Mouse (Mus musculus): ENCODE measurements around the gene Hspa8.
A peak's percentile ranks its signal among the peaks of the same experiment; 100 is the strongest.

Gene Hspa8

DNA sequence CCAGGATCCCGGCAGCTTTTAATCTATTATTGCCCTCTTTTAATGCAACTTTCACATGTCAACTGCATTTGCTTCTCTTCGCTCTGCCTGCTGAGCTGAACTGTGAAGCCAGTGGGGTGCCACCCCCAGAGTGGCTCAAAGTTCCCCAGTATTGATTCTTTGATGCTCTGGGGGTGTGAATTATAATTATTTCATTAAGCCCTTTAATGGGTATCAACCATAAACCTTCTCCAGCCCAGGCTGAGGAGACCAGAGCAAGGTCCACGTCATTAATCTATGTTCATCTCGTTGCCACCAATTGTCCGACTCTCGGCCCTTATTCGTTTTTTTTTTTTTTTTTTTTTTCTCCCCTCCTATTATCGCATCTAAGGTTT is 8.1 kb downstream of the Hspa8 start:
- DNase-seq (ENCODE audit: low spot score), result no peak

DNA sequence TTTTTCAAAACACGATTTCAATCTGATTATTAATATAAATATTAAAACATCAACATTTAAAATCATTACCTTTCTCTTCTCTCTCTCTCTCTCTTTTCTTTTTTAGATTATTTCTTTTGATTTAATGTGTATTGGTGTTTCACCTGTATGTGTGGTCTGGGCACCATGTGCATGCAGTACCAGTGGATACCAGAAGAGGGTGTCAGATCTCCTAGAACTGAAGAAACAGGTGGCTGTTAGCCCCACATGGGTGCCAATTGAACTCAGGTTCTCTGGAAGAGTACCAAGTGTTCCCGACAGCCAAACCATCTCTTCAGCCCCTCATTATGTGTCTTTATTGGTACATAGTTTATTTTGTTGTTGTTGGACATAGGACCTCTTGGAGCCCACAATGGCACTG is 11.1 kb downstream of the Hspa8 start:
- no peak for DNase-seq (ENCODE audit: low spot score)

DNA sequence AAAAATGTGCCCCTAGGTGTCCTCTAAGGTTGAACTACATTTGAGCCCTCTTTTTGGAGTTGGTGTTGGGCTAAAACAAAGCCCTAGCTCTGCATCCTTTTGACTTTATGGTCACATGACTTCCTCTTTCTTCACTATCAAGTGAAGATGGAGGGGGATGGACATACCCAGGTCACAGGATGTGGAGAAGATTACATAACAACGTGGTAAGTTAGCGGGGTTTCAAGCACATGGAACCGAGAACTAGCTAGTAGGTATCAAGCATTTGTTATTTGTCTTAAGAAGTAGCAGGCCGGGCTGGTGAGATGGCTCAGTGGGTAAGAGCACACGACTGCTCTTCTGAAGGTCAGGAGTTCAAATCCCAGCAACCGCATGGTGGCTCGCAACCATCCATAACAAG is 13.3 kb downstream of the Hspa8 start:
- DNase-seq (ENCODE audit: low spot score), result no peak

DNA sequence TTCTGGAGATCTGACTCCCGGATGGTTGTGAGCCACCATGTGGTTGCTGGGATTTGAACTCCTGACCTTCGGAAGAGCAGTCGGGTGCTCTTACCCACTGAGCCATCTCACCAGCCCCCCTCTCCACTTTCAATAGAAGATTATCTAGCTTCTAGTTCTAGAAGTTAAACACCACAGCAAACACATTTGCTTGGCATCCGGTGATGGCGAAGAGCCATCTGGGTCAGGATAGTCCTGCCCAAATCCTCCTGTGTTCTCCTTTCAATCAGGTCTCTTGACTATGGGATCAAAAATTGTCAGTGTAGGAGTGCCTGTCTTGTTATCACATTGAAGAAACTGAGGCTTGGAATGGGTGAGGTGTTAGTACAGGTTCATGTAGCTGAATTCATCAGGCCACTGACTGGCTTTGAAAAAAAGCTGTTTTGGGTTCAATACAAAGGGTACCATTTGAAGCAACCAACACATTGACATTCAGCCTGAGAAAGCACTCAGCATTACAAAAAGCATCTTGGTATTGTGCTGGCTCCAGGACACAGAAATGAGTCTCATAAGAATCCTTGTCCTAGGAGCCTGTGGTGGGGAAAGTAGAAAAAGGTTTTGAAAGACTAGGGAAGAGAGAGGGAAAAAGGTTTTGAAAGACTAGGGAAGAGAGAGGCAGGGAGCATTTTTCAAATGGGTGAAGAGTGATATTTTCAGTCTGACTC is 16.7 kb downstream of the Hspa8 start:
- no peak for DNase-seq (ENCODE audit: low spot score)

DNA sequence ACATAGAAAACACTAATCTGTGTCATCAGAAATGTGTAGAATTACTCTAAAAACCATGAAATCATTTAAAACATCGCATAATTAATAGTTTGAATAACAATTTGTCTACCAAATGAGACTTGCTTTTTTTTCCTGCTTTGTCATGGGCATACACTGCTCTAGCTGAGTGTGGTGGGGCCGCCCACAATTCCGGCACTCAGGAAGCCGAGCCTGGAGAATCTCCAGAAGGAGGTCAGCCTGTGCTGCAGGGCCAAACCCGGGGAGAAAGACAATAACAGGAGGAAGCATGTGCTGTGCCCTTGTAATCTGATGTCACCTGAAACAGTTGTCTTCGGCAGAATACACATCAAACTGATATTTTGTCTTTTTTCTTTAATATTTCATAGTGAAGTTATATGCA is 24.8 kb downstream of the Hspa8 start:
- DNase-seq (ENCODE audit: low spot score), result no peak

DNA sequence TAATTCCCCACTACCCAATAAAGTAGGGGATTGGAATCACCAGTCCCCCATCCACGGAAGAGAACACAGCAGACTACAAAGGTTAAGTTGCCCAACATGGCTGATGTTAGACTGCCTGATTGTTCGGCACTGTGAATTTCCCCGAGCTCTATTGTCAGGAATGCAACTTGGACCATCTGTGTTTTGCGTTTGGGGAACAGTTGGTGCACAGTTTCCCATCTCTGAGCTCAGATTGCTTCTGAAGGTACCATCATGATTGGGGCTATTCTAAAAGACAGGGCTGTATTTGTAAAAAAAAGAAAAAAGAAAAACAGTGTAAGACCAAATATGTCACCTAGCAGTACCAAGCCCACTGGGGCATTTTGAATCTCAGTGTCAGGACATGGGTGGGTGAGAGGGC is 26.6 kb downstream of the Hspa8 start:
- DNase-seq (ENCODE audit: low spot score), result no peak

DNA sequence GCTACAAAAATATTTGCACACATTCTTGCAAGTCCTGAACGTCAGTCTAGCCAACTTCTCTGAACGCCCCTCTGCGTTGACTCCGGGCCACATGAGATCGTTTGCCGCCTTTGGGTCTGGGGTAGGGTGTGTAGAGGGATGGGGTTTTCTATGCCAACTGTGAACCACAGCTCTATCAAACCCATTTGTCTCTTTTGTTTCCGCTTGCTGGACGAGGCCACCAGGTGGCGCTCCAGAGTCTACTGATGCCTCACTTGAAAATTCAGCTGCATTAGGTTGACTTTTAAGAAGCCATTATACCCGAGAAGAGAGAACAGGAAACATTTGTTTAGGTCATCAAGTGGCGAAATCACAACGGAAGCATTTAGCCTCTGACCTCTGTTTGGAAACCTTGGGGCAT is 33.8 kb downstream of the Hspa8 start:
- peak; percentile 18 for DNase-seq (ENCODE audit: low spot score)

DNA sequence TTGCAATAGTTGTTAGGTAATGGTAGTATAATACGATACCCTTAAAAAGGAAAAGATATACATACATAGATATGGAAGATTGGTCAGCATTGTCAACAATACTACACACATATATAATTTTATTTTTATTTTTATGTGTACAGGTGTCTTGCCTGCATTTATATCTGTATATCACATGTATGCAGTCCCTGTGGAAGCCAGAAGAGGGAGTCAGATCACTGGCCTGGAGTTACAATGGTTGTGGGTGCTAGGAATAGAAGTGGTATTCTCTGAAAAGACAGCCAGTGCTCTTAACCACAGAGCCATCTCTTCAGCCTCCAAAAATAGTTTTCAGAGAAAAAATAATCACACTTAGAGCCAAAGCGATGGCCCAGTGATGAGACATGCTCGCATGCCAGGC is 35.9 kb downstream of the Hspa8 start:
- no peak for DNase-seq (ENCODE audit: low spot score)

DNA sequence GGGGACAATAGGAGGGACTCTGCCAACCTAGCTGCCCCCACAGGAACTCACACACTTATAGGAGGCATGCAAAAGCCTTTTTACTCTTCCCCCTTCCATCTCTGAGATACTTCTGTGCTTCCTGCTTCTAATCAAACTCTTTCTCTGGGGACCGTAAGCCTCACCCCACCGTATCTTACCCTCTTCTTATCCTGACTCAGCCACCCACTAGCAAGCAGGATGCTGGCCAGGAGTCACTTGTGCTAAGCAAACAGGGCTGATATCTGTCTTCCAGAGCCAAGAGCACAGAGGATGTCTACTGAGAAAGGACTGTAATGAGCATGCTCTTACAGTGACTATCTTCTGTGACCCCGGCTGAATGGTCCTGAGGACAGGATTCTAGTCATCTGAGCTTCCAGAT is 38.9 kb downstream of the Hspa8 start:
- no peak for DNase-seq (ENCODE audit: low spot score)

DNA sequence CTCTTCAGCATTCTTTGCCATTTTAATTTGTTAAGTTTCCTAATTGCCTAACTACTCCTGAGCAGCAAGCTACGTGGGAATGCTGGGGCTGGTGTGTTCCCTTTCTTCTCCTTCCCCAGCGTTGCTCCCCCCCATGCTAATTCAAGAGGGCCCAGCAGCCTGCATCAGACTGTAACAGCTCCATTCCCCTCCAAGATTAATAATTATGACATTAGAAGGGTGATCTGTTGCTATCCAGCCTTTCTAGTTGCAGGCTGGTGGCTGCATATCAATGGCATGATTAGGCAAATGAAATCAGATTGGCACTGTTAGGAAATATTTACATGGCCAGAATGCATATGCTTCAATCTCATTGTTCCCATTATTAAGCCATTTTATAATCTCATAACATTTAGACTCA is 50.7 kb downstream of the Hspa8 start:
- DNase-seq (ENCODE audit: low spot score), result no peak

DNA sequence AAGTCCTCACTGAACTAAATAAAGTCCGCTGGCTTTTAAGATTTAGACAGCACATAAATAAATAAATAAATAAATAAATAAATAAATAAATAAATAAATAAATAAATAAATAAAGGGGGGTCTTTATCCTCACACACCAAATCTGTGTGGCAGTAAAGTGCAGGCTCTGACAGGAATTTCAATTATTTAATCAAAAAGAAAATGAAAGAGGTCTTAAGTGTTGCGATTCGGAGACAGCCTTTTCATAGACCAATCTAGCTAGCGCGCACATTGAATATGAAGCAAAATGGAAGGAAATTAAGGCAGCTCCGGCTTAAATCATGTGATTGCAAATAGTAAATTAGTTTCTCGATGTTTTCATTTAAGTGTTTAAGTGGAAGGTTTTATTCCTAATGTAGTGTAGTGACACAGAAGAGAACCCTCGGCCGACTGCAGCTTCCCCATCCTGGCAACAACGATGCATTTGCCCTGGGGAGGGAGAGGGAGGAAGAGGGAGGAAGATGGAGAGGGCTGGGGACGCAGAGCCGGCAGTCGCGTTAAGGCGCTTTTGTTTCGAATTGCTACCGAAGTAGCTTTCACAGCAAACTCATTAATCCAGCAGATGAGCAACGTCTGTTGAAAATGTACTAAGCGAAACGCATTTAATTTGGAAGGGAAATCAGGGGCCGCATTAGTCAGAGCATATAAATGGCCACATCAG is 57.8 kb downstream of the Hspa8 start:
- no peak for DNase-seq (ENCODE audit: low spot score)

DNA sequence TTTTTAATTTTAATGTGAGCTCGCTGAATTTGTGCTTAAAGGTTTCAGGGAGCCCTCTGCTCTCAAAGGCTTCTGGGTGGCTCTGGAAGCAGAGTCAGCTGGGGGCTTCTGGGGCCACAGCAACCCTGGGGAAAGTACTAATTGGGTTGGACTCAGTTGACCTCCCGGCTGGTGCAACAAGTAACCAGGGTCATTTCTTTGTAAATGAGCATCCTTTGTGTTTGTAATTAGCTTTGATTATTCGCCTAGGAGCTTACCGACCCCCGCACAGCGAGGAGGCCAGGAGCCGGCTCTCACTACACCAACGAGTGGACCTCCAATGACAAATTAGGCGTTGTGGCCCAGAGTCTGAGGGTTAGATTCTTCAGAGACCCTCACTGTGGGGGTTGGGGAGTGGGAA is 58.4 kb downstream of the Hspa8 start:
- DNase-seq (ENCODE audit: low spot score), result no peak
